Mouse (Mus musculus) thymus, postnatal 14 days (tissue): ENCODE data around the gene Elmo3.

Source experiments
- DNase-seq: peaks from one replicate; pipeline ENCODE4 v3.0.0; 2021

Elmo3 gene

DNA sequence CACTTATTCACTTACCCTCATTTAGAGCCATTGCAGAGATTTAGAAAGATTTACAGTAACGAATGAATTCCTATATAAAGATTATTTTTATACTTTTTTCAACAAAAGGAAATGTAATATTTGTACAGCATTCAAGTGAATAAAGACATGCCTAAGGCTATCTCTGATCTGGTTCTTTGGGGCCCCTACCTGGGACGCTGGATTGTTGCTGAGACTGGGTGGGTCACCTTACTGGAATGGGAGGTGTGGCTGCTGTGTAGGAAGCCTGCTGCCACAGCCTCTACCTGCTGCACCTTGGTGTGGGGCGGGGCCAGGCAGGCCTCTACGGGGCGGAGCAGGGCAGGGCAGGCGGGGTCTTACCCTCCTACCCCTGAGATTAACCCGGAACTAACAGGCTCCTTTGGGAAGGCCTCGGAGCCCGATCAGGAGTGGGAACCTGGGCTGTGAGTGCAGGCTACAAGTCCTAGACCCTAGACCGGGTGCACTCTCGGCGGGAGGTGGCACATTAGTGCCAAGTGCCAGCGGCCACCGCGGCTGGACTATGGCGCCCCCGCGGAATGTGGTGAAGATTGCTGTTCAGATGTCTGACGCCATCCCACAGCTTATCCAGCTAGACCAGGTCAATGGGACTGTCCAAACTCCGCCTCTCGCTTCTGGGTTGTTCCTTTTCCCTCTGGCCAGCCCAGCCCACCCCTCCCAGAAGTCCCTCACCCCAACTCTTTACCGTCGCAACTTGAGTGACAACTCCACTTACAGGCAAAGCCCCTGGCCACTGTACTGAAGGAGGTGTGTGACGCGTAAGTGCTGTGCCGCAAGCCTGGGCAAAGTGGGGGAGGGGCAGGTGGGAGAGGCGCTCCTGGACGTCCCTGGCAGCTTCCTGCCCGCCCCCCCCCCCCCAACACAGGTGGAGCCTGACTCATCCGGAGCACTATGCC is at the start of gene Elmo3:
TSS of gene Elmo3 (plus strand) at position 391 of the 935 bp plus-strand sequence.
- DNase-seq, result peak; percentile 79

DNA sequence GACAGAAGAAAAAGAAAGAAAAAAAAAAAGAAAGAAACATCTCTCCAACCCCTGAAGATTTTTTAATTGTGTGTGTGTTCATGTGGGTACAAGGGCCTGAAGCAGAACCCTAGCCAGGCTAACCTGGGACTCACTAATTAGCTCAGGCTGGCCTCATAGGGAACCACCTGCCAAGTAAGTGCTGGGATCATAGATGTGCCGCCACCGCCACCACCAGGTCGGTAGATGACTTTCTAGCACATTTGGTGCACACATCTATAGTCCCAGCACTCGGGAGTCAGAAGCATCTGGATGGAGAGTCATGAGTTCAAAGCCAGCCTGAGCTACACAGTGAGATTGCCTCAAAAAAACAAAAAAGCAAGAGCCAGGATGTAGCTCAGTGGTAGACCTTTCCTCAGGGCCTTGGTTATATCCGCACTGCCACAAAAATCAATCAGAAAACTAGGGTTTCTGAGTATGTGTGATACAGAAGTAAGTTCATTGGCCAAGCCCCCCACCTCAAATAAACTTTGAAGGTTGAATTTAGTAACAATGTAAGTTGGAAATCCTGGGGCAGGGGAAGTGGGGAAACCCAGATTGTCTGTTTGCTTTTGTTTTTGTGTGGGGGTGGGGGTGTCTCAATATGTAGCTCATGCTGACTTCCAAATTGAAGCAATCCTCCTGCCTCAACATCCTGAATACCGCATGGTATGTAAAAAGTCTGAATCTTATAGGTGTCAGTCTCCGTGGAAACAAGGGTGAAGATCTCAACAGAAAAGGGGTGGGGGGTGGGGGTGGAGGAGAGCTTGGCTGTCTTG is 47.9 kb upstream of the Elmo3 start:
- no peak for DNase-seq

DNA sequence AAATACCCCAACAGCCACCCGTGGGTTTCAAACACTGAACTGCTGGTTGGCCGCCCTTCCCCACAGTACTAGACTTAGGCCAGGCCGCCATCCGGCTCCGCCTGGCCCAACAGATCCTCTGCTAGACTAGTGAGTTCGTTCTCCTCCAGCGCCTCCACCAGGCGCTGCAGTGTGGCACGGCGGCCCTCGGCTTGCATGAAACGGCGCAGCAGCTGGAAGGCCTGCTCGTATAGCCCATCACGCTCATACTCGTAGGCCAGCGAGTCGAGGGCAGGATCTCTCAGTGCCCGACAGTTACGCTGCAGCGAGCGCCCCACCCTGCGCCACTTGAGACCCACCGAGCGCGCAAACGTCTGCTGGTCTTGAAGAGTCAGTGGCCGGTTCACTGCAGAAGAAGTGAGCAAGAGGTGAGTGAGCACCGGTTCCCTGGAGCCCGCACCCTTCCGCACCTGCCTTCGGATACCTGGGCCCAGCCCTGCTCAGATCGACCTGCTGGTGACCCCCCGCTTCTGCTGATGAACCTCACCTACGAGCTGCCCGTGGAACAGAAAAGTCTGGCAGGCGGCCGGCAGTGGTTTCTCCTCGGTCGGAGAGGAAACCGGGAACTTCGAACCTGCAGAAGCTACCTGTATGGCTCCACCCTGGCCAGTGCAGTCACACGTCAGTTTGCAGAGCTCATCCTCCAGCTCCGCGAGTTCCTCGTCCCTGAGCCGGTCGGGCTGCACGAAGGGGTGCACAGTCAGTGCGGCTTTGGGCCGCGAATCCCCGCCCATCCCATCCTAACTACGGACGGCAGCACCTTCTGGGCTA is 46.3 kb upstream of the Elmo3 start:
- DNase-seq, result no peak

GRCm38 (mm10) chr8:105259721-105260320 is 45.6 kb upstream of the Elmo3 start:
- DNase-seq, result peak; percentile 83

GRCm38 (mm10) chr8:105260371-105261099 is 44.9 kb upstream of the Elmo3 start:
- no peak for DNase-seq

DNA sequence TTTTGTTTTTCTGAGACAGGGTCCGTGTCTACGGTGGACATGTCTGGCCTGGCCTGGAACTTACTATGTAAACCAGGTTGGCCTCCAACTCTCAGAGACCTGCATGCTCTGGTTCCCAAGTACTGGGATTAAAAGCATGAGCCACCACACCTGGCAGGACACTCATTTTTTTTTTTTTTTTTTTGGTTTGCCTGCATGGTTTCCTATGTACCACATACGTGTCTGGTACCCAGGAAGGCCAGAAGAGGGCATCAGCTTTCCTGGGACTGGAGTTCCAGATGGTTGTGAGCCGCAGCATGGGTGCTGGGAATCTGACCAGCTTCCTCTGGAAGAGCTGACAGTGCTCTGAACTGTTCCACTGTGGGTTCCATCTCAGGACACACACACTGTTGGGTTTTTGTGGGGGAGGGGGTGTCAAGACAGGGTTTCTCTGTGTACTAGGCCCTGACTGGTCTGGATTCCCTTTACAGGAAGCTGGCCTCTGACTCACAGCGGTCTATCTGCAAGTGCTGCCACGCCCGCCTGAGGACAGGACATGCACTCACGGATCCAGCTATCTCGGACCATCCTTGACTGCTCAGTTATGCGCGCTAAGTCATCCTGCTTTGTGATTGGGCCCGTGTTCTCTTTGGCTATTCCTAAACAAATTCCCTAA is 43.9 kb upstream of the Elmo3 start:
- DNase-seq, result no peak

DNA sequence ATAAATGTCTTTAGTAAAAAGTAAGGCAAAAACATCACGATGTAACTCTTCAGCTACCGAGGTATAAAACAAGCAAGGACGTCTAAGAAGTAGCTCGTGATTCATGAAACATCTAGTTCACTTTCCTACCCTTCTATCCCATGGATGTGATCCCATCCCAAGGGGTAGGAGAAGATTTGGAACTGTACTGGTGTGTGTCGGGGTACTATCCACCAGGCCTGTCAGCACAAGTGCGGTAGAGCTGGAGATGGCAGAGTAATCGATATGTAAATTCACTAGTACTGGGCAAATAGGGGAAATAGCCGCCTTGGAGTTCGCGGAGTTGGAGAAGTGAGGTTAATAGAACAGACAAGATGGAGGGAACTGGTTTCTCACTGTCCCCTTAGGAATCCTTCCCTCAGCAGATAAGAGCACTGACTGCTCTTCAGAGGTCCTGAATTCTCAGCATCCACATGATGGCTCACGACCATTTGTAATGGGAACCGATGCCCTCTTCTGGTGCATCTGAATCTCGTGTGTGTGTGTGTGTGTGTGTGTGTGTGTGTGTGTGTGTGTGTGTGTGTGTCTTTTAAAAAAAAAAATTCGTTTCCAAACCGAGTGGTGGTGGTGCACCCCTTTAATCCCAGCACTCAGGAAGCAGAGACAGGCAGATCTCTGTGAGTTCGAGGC is 42.0 kb upstream of the Elmo3 start:
- no peak for DNase-seq

DNA sequence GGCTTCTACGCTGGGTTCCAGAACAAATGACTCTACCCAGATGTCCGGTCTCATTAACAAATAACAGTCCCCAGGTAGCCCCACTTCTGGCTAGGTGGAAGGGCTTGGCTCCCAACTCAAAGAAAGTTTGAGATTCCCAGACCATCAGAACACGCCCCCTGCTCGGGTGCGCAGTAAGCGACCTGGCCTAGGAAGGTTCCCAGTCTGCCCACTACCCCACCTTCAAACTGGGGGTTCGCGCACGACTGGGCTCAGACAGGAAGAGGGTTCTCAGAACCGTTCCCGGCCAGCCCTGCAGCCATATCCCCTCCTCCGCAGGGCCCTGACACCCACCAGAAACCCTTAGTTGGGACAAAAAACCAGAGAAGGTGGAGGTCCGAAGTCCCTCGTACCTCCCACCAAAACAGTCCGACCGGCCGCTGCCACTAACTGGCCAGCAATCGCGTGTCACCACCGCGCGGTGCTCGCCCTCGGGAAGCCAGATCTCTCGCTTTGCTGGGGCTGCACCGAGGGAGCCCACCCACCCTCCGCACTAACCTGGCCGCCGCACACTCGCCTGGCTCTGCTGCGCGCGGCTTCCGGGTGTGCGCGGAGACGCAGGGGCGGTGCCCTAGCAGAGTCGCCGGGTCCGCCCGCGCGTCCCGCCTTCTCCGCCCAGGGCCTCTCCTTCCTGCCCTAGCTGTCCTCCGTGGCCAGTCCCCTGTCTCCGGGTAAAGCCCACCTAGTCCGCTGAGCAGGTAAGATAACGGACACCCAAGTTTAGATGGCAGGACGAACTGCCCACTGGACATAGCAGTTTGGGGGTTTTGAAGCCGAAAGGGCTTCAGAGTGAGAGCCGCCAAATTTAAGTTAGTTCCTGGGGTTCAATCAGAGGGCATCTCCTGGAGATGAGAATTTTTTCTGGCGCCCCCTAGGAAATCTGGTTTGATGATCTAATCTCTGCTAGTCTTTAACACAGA is 41.1 kb upstream of the Elmo3 start, which contains the start of the genes Tradd and Fbxl8:
TSS of gene Tradd (minus strand) at position 586 of the 959 bp plus-strand sequence.
TSS of gene Fbxl8 (plus strand) at position 625 of the 959 bp plus-strand sequence.
- peak; percentile 81 for DNase-seq

DNA sequence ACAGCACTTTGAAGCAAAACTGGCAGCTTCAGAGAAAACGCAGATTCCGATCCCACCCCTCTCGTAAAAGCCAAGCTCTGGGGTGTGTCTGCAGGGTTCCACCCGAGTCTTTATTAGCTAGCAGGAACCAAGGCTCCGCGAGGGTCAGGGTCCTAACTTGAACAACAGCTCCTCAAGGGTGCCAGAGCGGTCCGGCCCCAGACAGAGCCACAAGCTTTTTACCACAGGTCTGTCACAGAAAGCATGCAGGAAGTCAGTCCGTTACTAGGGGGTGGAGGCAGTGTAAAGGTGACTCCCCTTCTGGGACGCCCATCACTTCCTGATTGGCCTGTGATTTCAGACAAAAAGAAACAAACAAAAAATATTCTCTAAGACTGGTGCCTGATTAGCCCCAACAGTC is 40.3 kb upstream of the Elmo3 start:
- peak; percentile 60 for DNase-seq

GRCm38 (mm10) chr8:105266775-105267174 is 38.6 kb upstream of the Elmo3 start:
- DNase-seq, result peak; percentile 46

DNA sequence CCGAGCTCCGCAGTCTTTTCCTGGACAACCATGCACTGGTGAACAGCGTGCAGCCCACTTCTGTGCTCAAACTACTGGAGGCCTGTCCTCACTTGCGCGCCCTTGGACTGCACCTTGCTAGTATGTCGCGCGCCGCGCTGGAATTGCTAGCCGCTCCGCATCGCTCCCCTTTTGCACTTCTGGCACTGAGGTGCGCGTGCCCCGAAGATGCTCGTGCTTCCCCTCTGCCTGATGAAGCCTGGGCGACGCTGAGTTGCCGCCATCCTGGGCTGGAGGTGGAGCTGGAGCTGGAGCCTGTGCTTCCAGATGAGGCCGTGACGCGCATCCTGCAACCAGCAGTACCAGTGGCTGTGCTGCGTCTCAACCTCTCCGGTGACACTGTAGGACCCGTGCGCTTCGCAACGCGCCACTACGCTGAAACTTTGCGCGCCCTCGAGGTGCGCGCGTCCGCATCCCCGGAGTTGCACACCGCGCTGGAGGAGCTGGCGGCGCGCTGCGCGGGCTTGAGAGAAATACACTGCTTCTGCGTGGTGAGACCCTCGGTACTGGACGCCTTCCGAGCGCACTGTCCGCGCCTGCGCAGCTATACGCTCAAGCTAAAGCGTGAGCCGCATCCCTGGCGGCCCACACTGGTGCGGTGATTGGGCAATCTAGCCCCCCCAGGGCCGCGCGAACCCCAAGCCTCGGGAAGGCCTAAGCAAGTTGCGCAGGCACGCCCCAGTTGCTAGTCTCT is 36.9 kb upstream of the Elmo3 start:
- peak; percentile 9 for DNase-seq

GRCm38 (mm10) chr8:105269075-105269458 is 36.3 kb upstream of the Elmo3 start:
- DNase-seq, result no peak

GRCm38 (mm10) chr8:105269461-105269947 is 35.9 kb upstream of the Elmo3 start, which contains the start of gene Hsf4:
Gene Hsf4 (plus strand): TSS chr8:105269801.
- no peak for DNase-seq

DNA sequence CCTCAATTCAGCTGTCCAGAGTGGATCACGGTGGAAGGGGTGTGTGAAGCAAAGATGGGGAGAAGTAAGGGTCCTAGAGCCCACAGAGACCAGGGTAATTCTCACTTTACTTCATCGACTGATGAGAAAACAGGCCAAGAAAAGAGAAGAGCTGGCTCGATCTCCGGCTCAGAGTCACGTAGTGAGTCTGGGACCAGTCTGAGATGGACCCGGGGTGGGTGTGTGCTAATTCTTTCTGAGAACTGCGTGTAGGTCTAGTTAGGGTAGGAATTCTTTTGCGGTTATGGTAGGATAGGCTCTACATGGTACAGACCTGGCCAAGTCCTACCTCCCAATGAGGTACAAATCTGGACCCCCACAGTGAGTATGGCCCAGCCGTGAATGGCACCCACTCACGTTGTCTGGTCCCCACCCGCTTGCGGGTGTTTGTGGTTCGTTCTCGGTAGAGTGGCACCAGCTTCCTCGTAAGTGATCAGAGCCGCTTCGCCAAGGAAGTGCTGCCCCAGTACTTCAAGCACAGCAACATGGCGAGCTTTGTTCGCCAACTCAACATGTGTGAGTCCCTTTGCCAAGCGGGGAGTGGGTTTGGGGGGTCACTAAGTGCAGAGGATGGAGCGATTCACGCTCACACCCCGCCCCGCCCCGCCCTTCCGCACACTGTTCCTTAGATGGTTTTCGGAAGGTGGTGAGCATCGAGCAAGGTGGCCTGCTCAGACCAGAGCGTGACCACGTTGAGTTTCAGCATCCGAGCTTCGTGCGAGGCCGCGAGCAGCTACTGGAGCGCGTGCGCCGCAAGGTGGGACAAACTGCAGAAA is 35.1 kb upstream of the Elmo3 start:
- DNase-seq, result no peak

GRCm38 (mm10) chr8:105270916-105271186 is 34.5 kb upstream of the Elmo3 start:
- no peak for DNase-seq

DNA sequence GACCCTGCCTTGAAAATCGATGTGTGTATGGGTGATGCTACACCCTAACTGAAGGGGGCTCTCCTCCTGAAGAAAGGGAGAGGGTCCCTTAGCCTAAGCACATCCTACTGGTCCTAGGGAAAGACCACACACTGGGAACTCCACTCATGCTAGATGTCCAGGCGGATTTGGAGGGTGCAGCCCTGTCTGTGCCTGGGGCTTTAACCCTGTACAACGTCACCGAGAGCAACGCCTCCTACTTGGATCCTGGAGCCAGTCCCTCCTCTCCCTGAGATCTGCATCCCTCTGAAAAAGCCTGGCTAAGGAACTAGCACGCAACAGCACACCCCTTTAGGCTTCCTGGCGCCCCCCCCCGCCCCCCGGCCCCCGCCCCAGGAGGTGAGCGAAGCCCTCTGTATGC is 30.0 kb upstream of the Elmo3 start:
- no peak for DNase-seq

- no peak for DNase-seq
These were observed 29.6 kb upstream of the Elmo3 start, which contains the start of gene Nol3 for GRCm38 (mm10) chr8:105275840-105276239. Gene Nol3 (plus strand): TSS chr8:105276140.
